Mouse (Mus musculus): ENCODE measurements around the gene Lat. TPM values are rescaled to one million over a fixed set of nuclear protein-coding genes. Genes with fewer than 3 reads are reported as not detected.
A peak's percentile ranks its signal among the peaks of the same experiment; 100 is the strongest.
"Not testable (repeated sequence)": the region's sequence is repeated elsewhere in the genome, so short reads cannot be mapped to it uniquely, and the experiment has no call there.

Gene Lat
- polyA plus RNA-seq, 1 experiment from 2014 or later = 1.7 TPM

DNA sequence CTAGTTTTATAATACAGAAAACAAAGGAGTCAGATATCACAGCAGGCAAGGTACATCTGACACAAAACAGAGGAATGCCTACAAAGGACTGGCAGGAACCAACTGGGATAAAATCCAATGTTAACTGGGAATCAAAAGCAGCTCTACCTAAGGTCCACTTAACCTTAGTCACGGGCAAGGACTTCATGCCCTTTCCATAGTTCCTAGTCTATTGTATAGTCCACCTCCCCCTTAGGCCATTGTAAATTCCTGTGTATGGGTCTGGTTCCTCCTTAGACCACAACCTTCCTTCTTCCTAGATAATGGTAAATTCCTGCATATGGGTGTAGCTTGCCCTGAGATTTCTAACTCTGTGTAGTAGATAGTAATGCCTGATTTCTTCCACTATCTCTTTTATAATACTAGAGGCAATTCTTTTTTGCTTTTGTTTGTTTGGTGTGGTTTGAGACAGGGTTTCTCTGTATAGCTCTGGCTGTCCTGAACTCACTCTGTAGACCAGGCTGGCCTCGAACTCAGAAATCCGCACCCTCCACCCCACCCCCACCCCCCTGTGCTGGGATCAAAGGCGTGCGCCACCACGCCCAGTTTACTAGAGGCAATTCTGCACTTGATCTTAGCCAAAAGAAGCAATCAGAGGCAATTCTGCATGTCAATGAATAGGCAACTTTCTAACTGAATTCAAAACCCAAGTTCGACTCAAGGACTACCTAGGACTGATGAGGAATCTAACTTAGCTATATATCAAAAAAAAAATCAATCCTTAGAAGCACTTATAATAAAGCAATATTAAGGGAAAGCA lies 22.9 kb upstream of the Lat start:
- WGBS = 92% methylated on average over 7 of the region's 7 CpGs
- H3K4me3 ChIP-seq; ATAC-seq (ENCODE audit: low FRiP score, low read depth): not testable (repeated sequence)

DNA sequence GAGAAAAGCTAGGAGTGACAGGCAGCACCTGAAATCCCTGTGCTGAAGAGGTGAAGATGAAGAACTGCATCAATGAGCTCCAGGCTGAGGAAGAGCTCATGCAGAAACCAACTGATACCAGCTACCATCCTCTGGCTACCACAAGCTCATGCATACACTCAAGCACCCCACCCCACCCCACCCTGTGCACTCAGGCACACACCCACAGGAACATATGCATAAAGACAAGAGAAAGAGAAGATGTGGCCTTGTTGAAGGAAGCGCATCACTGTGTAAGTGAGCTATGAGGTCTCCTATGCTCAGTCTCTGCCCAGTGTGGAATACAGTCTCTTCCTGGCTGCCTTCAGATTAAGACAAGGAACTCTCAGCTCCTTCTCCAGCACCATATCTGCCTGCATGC lies 18.8 kb upstream of the Lat start:
- Histone ChIP-seq H3K4me1 (no peaks in the 10 kb centered on the region), H3K9ac (no peak overlapping the region), H3K36me3 (peaks cover 60% of the 10 kb centered on the region), H3K9me3 (no peaks in the 10 kb centered on the region), H3K27ac (no peak overlapping the region), H3K4me2 (replicated peaks) (no peak overlapping the region), H3K4me3 (no peak overlapping the region), H3K27me3 (replicated peaks) (no peaks in the 10 kb centered on the region)
- no peak for ATAC-seq (ENCODE audit: low FRiP score, low read depth)
- WGBS = 96% methylated on average over 1 of the region's 1 CpGs

More for the DNA sequence above, 22.9 kb upstream of the Lat start:
- peaks cover 32% of the 10 kb centered on the region for H3K36me3 ChIP-seq
- H3K9me3 ChIP-seq; H3K4me2 ChIP-seq (replicated peaks); H3K4me1 ChIP-seq; H3K9ac ChIP-seq; H3K27me3 ChIP-seq (replicated peaks); H3K27ac ChIP-seq: not testable (repeated sequence)

- H3K4me3 ChIP-seq = no peak overlapping the region
- H3K27me3 ChIP-seq (replicated peaks) = no peaks in the 10 kb centered on the region
- no peak overlapping the region for H3K9ac ChIP-seq
- no peak overlapping the region for H3K4me2 ChIP-seq (replicated peaks)
- no peaks in the 10 kb centered on the region for H3K9me3 ChIP-seq
- no peak for ATAC-seq (ENCODE audit: low FRiP score, low read depth)
- no peaks in the 10 kb centered on the region for H3K4me1 ChIP-seq
- 93% methylated on average over 5 of the region's 5 CpGs for WGBS
- H3K36me3 ChIP-seq = peaks cover 38% of the 10 kb centered on the region
- no peak overlapping the region for H3K27ac ChIP-seq
Measured at GRCm38 (mm10) chr7:126383565-126383964, 14.2 kb upstream of the Lat start.

DNA sequence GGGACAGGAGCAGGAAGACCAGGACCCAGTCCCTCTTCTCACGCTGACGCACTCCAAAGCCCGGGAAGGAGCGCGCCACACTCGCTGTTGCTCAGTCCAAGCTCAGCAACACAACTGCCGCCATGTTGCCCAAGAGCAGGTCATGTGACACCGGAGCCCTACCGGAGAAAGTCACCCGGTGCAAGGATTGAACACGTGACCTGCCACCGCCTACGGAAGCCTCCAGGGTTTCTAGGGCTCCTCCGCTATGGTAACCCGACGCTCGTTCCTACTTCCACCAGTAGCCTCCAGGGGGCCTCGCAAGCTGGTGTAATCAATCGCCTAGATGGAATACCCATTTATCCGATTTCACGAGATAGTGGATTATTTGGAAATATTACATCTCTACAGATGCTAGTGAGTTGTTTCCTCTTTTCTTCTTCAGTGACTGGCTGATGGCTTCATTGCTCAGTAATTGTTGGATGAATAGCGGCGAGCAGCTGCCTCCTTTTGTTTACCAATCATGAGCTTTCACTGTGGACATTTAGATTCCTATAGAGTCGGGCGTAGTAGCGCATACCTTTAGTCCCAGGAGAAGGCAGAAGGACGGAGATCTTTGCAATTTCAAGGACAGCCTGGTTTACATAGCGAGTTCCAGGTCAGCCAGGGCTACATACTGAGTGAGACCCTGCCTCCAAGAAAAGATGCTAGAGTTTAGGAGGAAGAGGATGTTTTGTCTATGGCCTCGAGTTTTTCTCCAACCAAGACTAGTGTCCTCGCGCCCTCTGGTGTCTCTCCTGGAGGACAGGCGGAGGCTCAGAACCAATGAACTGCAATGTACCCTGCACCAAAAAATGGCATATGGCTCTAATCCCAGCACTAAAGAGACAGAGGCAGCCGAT lies 8.1 kb upstream of the Lat start, which contains the start of gene Spns1:
Gene Spns1, minus strand, starts transcription at position 173 of the 881 bp plus-strand sequence.
- under 1% methylated on average over 33 of the region's 33 CpGs for WGBS

DNA sequence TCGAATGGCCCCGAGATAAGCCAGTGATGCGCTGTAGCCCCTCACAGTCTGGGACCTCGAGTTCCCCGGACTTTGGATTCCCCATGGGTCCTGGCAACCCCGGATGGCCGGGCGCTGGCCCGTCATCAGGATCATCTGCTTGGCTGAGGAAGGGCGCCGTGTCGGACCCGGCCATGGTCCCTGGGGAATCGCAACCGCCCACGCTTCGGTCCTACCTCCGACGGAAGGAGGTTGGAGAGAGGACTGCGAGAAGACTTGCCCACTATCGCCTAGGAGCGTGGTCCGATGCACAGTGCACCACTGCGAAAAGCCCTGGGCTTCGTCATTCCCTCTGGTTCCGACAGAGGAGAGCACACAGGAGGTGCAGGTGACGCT lies 7.5 kb upstream of the Lat start:
- H3K4me1 ChIP-seq = peaks cover 18% of the 10 kb centered on the region
- H3K9ac ChIP-seq = peak overlapping the region; percentile 88
- peak overlapping the region; percentile 99 for H3K4me2 ChIP-seq (replicated peaks)
- no peak overlapping the region for H3K27ac ChIP-seq
- no peaks in the 10 kb centered on the region for H3K9me3 ChIP-seq
- no peaks in the 10 kb centered on the region for H3K27me3 ChIP-seq (replicated peaks)
- peak overlapping the region; percentile 85 for H3K4me3 ChIP-seq
- peaks cover 30% of the 10 kb centered on the region for H3K36me3 ChIP-seq
- 1% methylated on average over 27 of the region's 27 CpGs for WGBS
- ATAC-seq (ENCODE audit: low FRiP score, low read depth) = peak; percentile 78

More for the DNA sequence above, 8.1 kb upstream of the Lat start, which contains the start of gene Spns1:
- Histone ChIP-seq H3K27me3 (replicated peaks) (no peaks in the 10 kb centered on the region), H3K4me1 (peaks cover 18% of the 10 kb centered on the region), H3K27ac (peak within 1 kb of the TSS; percentile 42; the same call in 1 of the 2 replicates), H3K9ac (peak within 1 kb of the TSS; percentile 88), H3K36me3 (peaks cover 23% of the 10 kb centered on the region), H3K4me2 (replicated peaks) (peak within 1 kb of the TSS; percentile 99), H3K4me3 (peak within 1 kb of the TSS; percentile 85), H3K9me3 (no peaks in the 10 kb centered on the region)
- ATAC-seq (ENCODE audit: low FRiP score, low read depth) = peak; percentile 97

- H3K4me3 ChIP-seq = no peak overlapping the region
- H3K4me2 ChIP-seq (replicated peaks) = no peak overlapping the region
- H3K27me3 ChIP-seq (replicated peaks) = no peaks in the 10 kb centered on the region
- no peak overlapping the region for H3K9ac ChIP-seq
- H3K36me3 ChIP-seq = peaks cover 48% of the 10 kb centered on the region
- no peak overlapping the region for H3K27ac ChIP-seq
- H3K9me3 ChIP-seq = no peaks in the 10 kb centered on the region
- 82% methylated on average over 5 of the region's 5 CpGs for WGBS
- no peak for ATAC-seq (ENCODE audit: low FRiP score, low read depth)
- H3K4me1 ChIP-seq = peaks cover 18% of the 10 kb centered on the region
Measured at GRCm38 (mm10) chr7:126375012-126375411, 5.6 kb upstream of the Lat start.

DNA sequence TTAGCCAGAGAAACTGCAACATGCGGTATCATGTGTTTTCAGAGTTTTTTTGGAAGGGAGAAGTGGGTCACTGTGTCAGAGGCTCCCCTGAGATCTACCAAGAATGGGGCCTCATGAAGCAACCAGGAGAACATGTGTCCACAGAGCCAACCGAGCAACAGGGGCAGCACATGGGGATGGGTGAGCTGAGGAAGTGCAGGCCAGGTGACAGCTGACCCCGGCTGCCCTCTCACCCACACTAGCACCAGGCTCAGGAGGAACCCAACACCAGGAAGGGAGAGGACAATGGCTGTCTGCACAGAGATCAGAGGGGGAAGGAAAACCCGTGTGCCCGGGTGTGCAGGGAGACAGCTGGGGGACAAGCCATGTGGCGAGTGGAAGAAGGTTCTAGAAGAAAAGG lies 5.2 kb upstream of the Lat start:
- Histone ChIP-seq H3K36me3 (peaks cover 53% of the 10 kb centered on the region), H3K27ac (no peak overlapping the region), H3K4me1 (peaks cover 18% of the 10 kb centered on the region), H3K9ac (no peak overlapping the region), H3K27me3 (replicated peaks) (no peaks in the 10 kb centered on the region), H3K4me3 (no peak overlapping the region), H3K4me2 (replicated peaks) (no peak overlapping the region), H3K9me3 (no peaks in the 10 kb centered on the region)
- 84% methylated on average over 6 of the region's 6 CpGs for WGBS
- ATAC-seq (ENCODE audit: low FRiP score, low read depth) = no peak

- no peak for ATAC-seq (ENCODE audit: low FRiP score, low read depth)
- no peak overlapping the region for H3K4me2 ChIP-seq (replicated peaks)
- H3K4me1 ChIP-seq = peaks cover 18% of the 10 kb centered on the region
- no peak overlapping the region for H3K4me3 ChIP-seq
- WGBS = 89% methylated on average over 9 of the region's 9 CpGs
- no peaks in the 10 kb centered on the region for H3K27me3 ChIP-seq (replicated peaks)
- no peak overlapping the region for H3K9ac ChIP-seq
- peaks cover 61% of the 10 kb centered on the region for H3K36me3 ChIP-seq
- no peak overlapping the region for H3K27ac ChIP-seq
- H3K9me3 ChIP-seq = no peaks in the 10 kb centered on the region
Measured at GRCm38 (mm10) chr7:126373007-126373406, 3.6 kb upstream of the Lat start.

GRCm38 (mm10) chr7:126368367-126368766 lies 1.0 kb downstream of the Lat start:
- Histone ChIP-seq H3K4me3 (no peak overlapping the region), H3K9me3 (no peaks in the 10 kb centered on the region), H3K4me1 (no peaks in the 10 kb centered on the region), H3K27ac (no peak overlapping the region), H3K36me3 (peaks cover 56% of the 10 kb centered on the region), H3K27me3 (replicated peaks) (no peaks in the 10 kb centered on the region), H3K9ac (no peak overlapping the region), H3K4me2 (replicated peaks) (no peak overlapping the region)
- 91% methylated on average over 8 of the region's 8 CpGs for WGBS
- no peak for ATAC-seq (ENCODE audit: low FRiP score, low read depth)

- peaks cover 53% of the 10 kb centered on the region for H3K36me3 ChIP-seq
- WGBS = 88% methylated on average over 10 of the region's 10 CpGs
- no peaks in the 10 kb centered on the region for H3K27me3 ChIP-seq (replicated peaks)
- no peak overlapping the region for H3K9ac ChIP-seq
- H3K9me3 ChIP-seq = no peaks in the 10 kb centered on the region
- H3K4me1 ChIP-seq = no peaks in the 10 kb centered on the region
- no peak overlapping the region for H3K4me3 ChIP-seq
- no peak for ATAC-seq (ENCODE audit: low FRiP score, low read depth)
- H3K27ac ChIP-seq = no peak overlapping the region
- H3K4me2 ChIP-seq (replicated peaks) = no peak overlapping the region
Measured at GRCm38 (mm10) chr7:126367636-126368035, 1.7 kb downstream of the Lat start.

GRCm38 (mm10) chr7:126363038-126363437 lies 6.3 kb downstream of the Lat start:
- Histone ChIP-seq H3K4me1 (no peaks in the 10 kb centered on the region), H3K4me3 (no peak overlapping the region), H3K36me3 (peaks cover 14% of the 10 kb centered on the region), H3K27ac (no peak overlapping the region), H3K27me3 (replicated peaks) (no peaks in the 10 kb centered on the region), H3K9me3 (no peaks in the 10 kb centered on the region), H3K4me2 (replicated peaks) (no peak overlapping the region), H3K9ac (no peak overlapping the region)
- no peak for ATAC-seq (ENCODE audit: low FRiP score, low read depth)
- WGBS = 78% methylated on average over 6 of the region's 6 CpGs

DNA sequence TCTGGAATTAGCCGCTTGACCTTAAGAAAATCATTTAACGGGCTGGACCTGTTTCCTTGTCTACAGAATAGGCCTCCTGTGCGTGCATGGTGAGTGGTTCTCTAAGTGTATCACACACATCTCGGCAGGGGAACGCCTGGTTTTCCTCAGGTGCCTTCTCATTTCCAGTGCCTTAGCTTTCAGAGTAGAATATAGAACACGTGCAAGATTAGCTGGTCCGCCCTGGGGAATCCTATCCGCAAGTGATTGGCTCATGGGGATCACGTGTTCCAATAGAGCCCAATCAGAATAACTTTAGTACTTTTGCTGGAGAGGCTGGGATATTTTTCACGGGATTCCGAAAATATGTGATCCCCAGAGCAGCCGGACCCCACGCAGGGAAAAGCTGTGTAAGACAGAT lies 10.3 kb downstream of the Lat start:
- no peak overlapping the region for H3K9ac ChIP-seq
- peaks cover 7% of the 10 kb centered on the region; the same call in 1 of the 2 replicates for H3K36me3 ChIP-seq
- H3K4me2 ChIP-seq (replicated peaks) = no peak overlapping the region
- no peak for ATAC-seq (ENCODE audit: low FRiP score, low read depth)
- H3K4me3 ChIP-seq = no peak overlapping the region
- no peaks in the 10 kb centered on the region for H3K4me1 ChIP-seq
- WGBS = 80% methylated on average over 13 of the region's 13 CpGs
- H3K27me3 ChIP-seq (replicated peaks) = no peaks in the 10 kb centered on the region
- H3K27ac ChIP-seq = no peak overlapping the region
- no peaks in the 10 kb centered on the region for H3K9me3 ChIP-seq
